Mouse (Mus musculus) liver, postnatal 0 days (tissue): Measurements from ENCODE around the gene Zfp398. TPM values are rescaled to one million over a fixed set of nuclear protein-coding genes. Genes with fewer than 3 reads are reported as not detected.

ENCODE experiments used
- ATAC-seq: fragments of 200-750 bp; cut with Nextera tagmentation; 2 replicates; pipeline ENCODE4 v1.8.0; 2017; ENCODE audit warnings: mild to moderate bottlenecking, moderate library complexity
- DNase-seq: peaks from one replicate; pipeline ENCODE4 v3.0.0-alpha.2; 2016
- H3K27ac ChIP-seq: fragments of 300-500 bp; sonication (generic); 2 replicates; pipeline ENCODE4 v1.5.1; 2014; ENCODE audit warnings: antibody characterized with exemption, moderate library complexity, mild to moderate bottlenecking, low read depth
- H3K27me3 ChIP-seq: fragments of 300-500 bp; sonication (generic); 2 replicates; pipeline ENCODE4 v1.6.1; 2014; ENCODE audit warnings: low read length, control low read depth, mixed read lengths; ENCODE audit not compliant: insufficient read depth
- H3K36me3 ChIP-seq: fragments of 300-500 bp; sonication (generic); replicated peaks from 2 replicates; pipeline ENCODE4 v1.6.1; 2014; ENCODE audit warnings: mild to moderate bottlenecking, control low read depth, low read length, moderate library complexity, mixed read lengths; ENCODE audit not compliant: insufficient read depth
- H3K4me1 ChIP-seq: fragments of 300-500 bp; sonication (generic); 2 replicates; pipeline ENCODE4 v1.6.1; 2014; ENCODE audit warnings: antibody characterized with exemption, mild to moderate bottlenecking, control low read depth; ENCODE audit not compliant: insufficient read depth
- H3K4me2 ChIP-seq: fragments of 300-500 bp; sonication (generic); 2 replicates; pipeline ENCODE4 v1.6.1; 2014; ENCODE audit warnings: low read depth, mild to moderate bottlenecking, low read length, moderate library complexity, mixed read lengths
- H3K4me3 ChIP-seq: fragments of 300-500 bp; sonication (generic); 2 replicates; pipeline ENCODE4 v1.5.1; 2014; ENCODE audit warnings: low read depth, low read length
- H3K9ac ChIP-seq: fragments of 300-500 bp; sonication (generic); replicated peaks from 2 replicates; pipeline ENCODE4 v1.6.1; 2014; ENCODE audit warnings: mild to moderate bottlenecking, moderate library complexity
- H3K9me3 ChIP-seq: fragments of 300-500 bp; sonication (generic); 2 replicates; pipeline ENCODE4 v1.6.1; 2016; ENCODE audit warnings: mild to moderate bottlenecking, control low read depth, low read length, mixed read lengths
- CTCF ChIP-seq: sonication (generic); IDR thresholded peaks from 2 replicates; pipeline ENCODE4 v1.5.1; 2016; ENCODE audit warnings: antibody characterized with exemption, low read depth
- EP300 ChIP-seq: IDR thresholded peaks from 2 replicates; pipeline ENCODE4 v1.6.1; 2016; ENCODE audit warnings: antibody characterized with exemption, low read depth, mild to moderate bottlenecking
- WGBS: fragments of 180-500 bp; shearing (Covaris S2); extraction: QIAGEN DNeasy Blood & Tissue Kit; methylation state at CpG from one replicate; pipeline ENCODE4 v1.1.7; 2014; ENCODE audit not compliant: insufficient replicate concordance; 5-methylcytosine and 5-hydroxymethylcytosine counted together
- polyA plus RNA-seq: library from polyadenylated mRNA; unstranded; fragments of >200 nt; fragmentation: Nextera tagmentation; extraction: Ambion mirVana; gene quantifications from 2 replicates; pipeline ENCODE4 v1.2.1, GENCODE M21; 2015

The Zfp398 gene
- polyA plus RNA-seq, 1 experiment from 2014 or later, result 1.6 TPM

DNA sequence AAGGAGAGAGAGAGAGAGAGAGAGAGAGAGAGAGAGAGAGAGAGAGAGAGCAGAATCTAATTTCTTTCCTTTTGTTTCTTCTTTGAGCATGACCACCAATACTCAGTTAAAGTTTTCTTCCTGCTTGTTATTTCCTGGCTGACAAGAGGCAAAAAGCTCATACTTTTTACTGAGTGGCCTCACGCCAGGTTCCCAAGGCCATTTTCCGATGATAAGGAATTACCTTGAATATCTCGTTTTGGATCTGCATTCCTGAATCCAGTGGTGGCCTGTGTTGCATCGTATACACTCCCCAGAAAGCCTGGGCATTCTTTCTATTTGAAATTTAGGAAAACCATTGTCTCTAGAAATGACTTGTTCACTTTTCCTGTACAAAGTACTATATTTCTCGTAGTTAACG, 64.0 kb downstream of the Zfp398 start:
- peaks cover 42% of the 10 kb centered on the region for H3K36me3 ChIP-seq
- no peak for ATAC-seq
- DNase-seq, result no peak

GRCm38 (mm10) chr6:47903587-47903986, 68.1 kb downstream of the Zfp398 start:
- DNase-seq, result peak; percentile 37
- 82% methylated on average over 4 of the region's 4 CpGs for WGBS
- H3K4me1 ChIP-seq, result no peaks in the 10 kb centered on the region
- 0 out of 2 replicates have a peak, but pooled peaks have one; percentile 25 for ATAC-seq
- H3K4me3 ChIP-seq, result no peak overlapping the region
- H3K9ac ChIP-seq, result no peak overlapping the region
- peaks cover 50% of the 10 kb centered on the region for H3K36me3 ChIP-seq
- H3K9me3 ChIP-seq, result no peaks in the 10 kb centered on the region
- TF ChIP-seq CTCF (no peak), EP300 (no peak)
- no peak overlapping the region for H3K27ac ChIP-seq
- no peaks in the 10 kb centered on the region for H3K27me3 ChIP-seq
- H3K4me2 ChIP-seq, result no peak overlapping the region

More for the DNA sequence above, 64.0 kb downstream of the Zfp398 start:
- H3K9me3 ChIP-seq, result no peaks in the 10 kb centered on the region
- 83% methylated on average over 6 of the region's 6 CpGs for WGBS
- H3K27me3 ChIP-seq, result no peaks in the 10 kb centered on the region
- H3K4me3 ChIP-seq, result no peak overlapping the region
- no peak overlapping the region for H3K27ac ChIP-seq
- H3K4me2 ChIP-seq, result no peak overlapping the region
- no peak overlapping the region for H3K9ac ChIP-seq
- no peaks in the 10 kb centered on the region for H3K4me1 ChIP-seq
- TF ChIP-seq CTCF (no peak), EP300 (no peak)

GRCm38 (mm10) chr6:47904361-47904760, 68.9 kb downstream of the Zfp398 start:
- TF ChIP-seq CTCF (no peak), EP300 (no peak)
- H3K36me3 ChIP-seq, result peaks cover 46% of the 10 kb centered on the region
- no peaks in the 10 kb centered on the region for H3K4me1 ChIP-seq

GRCm38 (mm10) chr6:47904917-47905695, 69.6 kb downstream of the Zfp398 start:
- TF ChIP-seq EP300, result no peak
- no peak for TF ChIP-seq CTCF
- ATAC-seq (no peak), DNase-seq (no peak)
- WGBS, result 88% methylated on average over 43 of the region's 44 CpGs
- Histone ChIP-seq H3K4me1 (no peaks in the 10 kb centered on the region), H3K9me3 (no peaks in the 10 kb centered on the region), H3K9ac (no peak overlapping the region), H3K27me3 (no peaks in the 10 kb centered on the region), H3K4me3 (no peak overlapping the region), H3K36me3 (peaks cover 46% of the 10 kb centered on the region), H3K4me2 (no peak overlapping the region), H3K27ac (no peak overlapping the region)

More at GRCm38 (mm10) chr6:47904361-47904760, 68.9 kb downstream of the Zfp398 start:
- WGBS, result 83% methylated on average over 19 of the region's 19 CpGs
- no peak overlapping the region for H3K9ac ChIP-seq
- H3K4me2 ChIP-seq, result no peak overlapping the region
- ATAC-seq, result no peak
- no peaks in the 10 kb centered on the region for H3K9me3 ChIP-seq
- no peak overlapping the region for H3K4me3 ChIP-seq
- no peaks in the 10 kb centered on the region for H3K27me3 ChIP-seq
- no peak for DNase-seq
- H3K27ac ChIP-seq, result no peak overlapping the region

DNA sequence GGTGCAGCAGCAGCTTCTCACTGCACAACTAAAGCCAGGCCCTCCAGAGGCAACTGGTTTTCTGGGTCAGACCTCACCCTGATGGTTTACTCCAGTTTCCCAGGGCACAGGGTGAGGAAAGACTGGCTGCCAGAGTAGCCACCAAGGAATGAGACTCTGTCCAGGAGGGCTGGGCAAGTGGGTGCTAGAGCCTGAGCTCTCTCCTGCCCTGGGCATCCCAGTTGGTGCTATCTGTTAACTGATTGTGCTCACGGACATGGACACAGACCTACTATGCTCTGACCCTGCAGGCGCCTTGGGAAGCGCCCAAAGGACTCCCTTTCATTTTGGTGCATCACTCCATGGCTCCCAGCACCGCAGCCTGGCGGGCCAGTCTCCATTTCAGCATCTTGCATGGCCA, 70.9 kb downstream of the Zfp398 start:
- Histone ChIP-seq H3K27me3 (no peaks in the 10 kb centered on the region), H3K36me3 (peaks cover 36% of the 10 kb centered on the region)
- WGBS, result 92% methylated on average over 5 of the region's 5 CpGs

DNA sequence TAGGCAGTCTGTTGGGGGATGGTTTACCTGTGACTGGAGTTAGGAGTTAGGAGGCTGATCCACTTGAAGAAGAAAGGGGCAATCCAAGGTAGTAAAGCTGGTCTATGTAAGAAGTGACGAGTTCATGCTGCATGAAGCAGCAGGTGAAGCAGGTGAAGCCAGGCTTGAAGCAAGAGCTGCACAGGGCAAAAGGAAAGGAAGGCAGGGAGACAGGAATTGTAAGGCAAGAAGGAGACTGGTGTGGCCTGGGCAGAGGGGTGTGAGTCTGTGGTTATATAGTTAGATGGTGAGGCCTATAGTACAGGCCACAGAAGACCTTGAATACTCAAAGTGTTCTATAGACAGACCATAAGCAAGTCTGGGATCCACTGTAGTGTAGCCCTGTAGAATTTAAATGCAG, 73.5 kb downstream of the Zfp398 start:
- Histone ChIP-seq H3K4me3 (no peak overlapping the region), H3K9ac (no peak overlapping the region), H3K36me3 (peaks cover 22% of the 10 kb centered on the region), H3K4me1 (no peaks in the 10 kb centered on the region), H3K4me2 (no peak overlapping the region), H3K27ac (no peak overlapping the region), H3K27me3 (no peaks in the 10 kb centered on the region), H3K9me3 (no peaks in the 10 kb centered on the region)
- TF ChIP-seq EP300, result no peak
- no peak for TF ChIP-seq CTCF
- 77% methylated on average over 1 of the region's 1 CpGs for WGBS
- DNase-seq, result no peak
- no peak for ATAC-seq

More for the DNA sequence above, 70.9 kb downstream of the Zfp398 start:
- no peak overlapping the region for H3K4me2 ChIP-seq
- DNase-seq (no peak), ATAC-seq (no peak)
- H3K4me1 ChIP-seq, result no peaks in the 10 kb centered on the region
- H3K9me3 ChIP-seq, result no peaks in the 10 kb centered on the region
- no peak overlapping the region for H3K9ac ChIP-seq
- no peak overlapping the region for H3K27ac ChIP-seq
- H3K4me3 ChIP-seq, result no peak overlapping the region
- TF ChIP-seq CTCF, result no peak
- no peak for TF ChIP-seq EP300
